Mouse (Mus musculus) WW6 (cell line): ENCODE data around the gene Gm37240.

Experiments used
- DNase-seq: peaks from one replicate; pipeline ENCODE4 v3.0.0-alpha.2; 2013; ENCODE audit warnings: low read depth, low spot score

The Gm37240 gene

DNA sequence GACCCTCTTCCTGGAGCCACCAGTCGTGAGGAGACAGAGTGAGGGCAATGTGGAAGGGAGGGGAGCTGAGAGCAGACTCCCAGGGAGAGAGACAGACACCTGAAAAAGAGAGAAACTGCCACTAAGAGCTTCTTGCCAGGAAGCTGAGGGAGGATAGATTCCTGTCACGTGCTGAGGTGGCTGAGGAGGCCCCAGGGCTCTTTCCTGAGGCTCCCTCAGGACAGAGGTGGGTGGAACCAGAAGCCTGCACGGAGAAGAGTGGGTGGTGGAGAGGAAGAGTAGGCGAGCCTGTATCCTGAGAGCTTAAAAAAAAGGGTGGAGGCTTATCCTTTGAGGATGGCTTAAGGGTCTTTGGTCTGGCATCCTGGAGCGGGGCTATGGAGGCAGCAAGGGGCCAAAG is 699.0 kb downstream of the Gm37240 start:
- DNase-seq = no peak

- no peak for DNase-seq
These were observed 700.6 kb downstream of the Gm37240 start for GRCm38 (mm10) chr3:85186661-85187076.

- DNase-seq = no peak
These were observed 701.5 kb downstream of the Gm37240 start for GRCm38 (mm10) chr3:85185827-85186226.

DNA sequence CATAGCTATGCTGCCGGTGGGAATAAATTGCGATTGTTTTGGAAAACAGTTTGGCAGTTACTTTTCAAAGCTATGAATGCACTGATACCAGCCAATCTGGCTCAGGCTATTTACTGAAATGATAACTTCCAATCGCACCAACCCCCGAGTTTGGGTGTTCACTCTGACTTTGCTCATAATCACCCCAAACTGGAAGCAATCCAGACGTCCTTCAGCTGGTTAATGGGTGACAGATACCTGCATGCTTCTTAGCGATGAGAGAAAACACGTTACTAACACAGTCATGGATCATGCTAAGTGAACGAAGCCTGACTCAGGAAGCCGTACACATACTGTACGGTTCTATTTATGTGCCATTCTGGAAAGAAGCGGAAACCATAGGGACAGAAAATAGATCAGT is 702.4 kb downstream of the Gm37240 start:
- no peak for DNase-seq

GRCm38 (mm10) chr3:85184151-85184550 is 703.2 kb downstream of the Gm37240 start:
- no peak for DNase-seq

GRCm38 (mm10) chr3:85176736-85177135 is 710.6 kb downstream of the Gm37240 start:
- no peak for DNase-seq

GRCm38 (mm10) chr3:85174542-85175469 is 712.5 kb downstream of the Gm37240 start:
- DNase-seq = no peak

GRCm38 (mm10) chr3:85173441-85174071 is 713.8 kb downstream of the Gm37240 start:
- no peak for DNase-seq

GRCm38 (mm10) chr3:85172532-85172931 is 714.8 kb downstream of the Gm37240 start:
- DNase-seq = no peak

GRCm38 (mm10) chr3:85172096-85172495 is 715.2 kb downstream of the Gm37240 start:
- no peak for DNase-seq

- DNase-seq = no peak
These were observed 718.5 kb downstream of the Gm37240 start for GRCm38 (mm10) chr3:85168816-85169215.

DNA sequence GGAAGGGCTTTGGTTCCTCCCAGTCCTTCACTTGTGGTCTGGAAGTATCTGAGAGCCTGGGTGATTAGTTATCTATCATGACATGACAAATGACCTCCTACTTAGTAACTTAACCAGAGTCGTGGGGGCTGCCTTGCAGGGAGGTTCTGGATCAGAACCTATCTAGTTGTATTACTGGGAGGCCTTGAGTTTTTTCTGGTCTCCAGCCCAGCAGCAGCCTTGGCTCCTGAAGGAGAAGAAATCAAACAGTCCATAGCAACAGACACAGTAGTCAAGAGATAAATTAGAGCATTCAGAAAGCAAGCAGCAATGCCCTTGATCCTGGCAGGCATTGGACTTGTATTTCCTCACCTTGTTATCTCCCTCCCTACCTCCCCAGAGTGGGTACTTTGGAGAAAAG is 722.4 kb downstream of the Gm37240 start:
- DNase-seq = no peak

DNA sequence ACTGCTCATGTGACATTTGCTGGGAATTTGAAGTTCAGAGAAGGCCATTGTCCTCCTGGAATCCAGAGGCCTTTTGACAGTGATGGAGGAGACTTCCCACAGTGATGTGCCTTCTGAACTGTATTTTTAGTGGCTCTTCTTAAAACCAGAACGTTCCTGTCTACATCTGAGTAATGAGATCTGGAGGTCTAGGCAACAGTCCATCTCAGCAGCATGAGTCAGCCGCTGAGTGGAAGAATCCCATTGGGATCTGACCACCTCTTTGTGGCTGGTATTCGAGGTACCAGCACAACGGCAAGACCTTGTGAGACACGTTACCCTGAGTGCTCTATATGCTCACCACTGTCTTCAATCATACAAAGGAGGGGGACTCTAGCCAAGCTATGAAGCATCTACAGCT is 723.9 kb downstream of the Gm37240 start:
- DNase-seq = no peak

- no peak for DNase-seq
These were observed 724.9 kb downstream of the Gm37240 start for GRCm38 (mm10) chr3:85162430-85162829.

DNA sequence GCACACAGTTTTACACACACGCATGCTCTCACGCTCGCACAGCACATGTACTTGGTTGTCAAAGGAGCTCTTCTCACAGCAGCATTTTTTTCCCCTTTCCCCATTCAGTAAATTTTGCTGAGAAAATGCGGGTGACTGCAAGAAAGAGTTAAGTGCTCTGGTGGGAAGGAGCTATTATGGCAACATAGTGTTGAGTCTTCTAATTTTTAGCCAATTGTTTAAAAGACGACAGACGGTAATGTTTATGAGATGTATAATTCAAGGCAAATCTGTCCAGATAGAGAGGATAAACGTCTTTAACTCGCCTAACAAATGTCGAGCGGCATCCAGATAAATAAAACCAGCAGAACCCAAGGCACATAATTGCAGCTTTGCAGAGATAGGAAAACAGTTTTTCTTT is 726.5 kb downstream of the Gm37240 start:
- no peak for DNase-seq

DNA sequence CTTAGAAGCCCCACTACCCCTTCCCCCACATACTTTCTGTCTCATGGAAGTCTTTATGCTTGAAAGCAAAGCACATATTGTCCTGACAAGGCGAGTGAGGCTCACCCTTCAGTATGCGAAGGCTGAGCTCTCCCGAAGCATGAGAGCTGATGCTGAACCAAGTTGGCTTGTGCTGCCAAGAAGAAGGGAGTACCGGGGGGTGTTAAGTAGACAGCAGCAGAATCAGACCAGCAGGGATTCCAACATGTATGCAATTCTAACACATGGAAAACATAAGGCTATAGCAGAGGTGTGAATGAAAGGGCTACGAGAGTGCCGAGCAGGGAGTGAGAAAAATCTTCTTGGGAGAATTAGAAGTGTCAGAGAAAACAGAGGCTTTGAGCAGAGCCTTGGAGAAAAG is 727.7 kb downstream of the Gm37240 start:
- DNase-seq = no peak

- DNase-seq = no peak
These were observed 738.5 kb downstream of the Gm37240 start for GRCm38 (mm10) chr3:85148816-85149215.

GRCm38 (mm10) chr3:85148038-85148550 is 739.2 kb downstream of the Gm37240 start:
- DNase-seq = no peak

DNA sequence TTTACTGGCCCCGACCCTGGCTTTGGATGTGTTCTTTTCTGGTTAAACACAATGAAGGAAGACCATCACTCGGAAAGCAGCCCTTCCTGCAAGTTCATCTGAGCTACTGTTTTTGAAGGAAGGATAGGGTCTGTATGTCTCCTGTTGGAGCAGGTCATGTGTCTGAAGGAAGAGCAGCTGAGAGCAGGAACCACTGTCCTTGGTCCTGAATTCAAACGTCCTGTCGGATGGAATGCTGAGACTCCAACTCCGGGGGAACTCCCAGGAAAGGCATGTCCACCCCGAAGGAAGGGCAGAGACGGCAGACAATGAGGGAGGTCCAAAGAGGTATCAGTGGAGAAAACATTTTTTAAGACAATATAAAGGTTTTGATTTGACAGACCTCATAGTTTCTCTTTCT is 741.8 kb downstream of the Gm37240 start:
- peak; percentile 33 for DNase-seq

DNA sequence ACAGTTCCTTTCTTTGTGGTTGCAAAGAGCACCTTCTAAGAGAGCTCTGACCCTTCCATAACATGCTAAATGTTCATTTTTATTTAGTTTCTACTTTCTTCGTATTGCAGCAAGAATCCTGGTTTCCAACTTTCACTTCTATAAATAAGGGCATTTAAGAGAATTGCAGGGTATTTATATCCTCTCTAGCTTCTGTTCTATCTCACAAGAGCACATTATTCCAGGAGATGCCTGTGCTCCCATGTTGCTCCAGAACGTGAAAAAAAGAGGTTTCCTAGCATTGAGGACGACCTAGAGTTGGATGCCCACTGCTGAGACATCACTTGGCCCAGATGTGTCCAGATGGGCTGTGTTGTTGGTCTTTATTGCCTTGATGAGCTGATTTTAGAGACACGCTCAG is 742.2 kb downstream of the Gm37240 start:
- DNase-seq = no peak

- DNase-seq = no peak
These were observed 742.9 kb downstream of the Gm37240 start for GRCm38 (mm10) chr3:85144425-85144824.

DNA sequence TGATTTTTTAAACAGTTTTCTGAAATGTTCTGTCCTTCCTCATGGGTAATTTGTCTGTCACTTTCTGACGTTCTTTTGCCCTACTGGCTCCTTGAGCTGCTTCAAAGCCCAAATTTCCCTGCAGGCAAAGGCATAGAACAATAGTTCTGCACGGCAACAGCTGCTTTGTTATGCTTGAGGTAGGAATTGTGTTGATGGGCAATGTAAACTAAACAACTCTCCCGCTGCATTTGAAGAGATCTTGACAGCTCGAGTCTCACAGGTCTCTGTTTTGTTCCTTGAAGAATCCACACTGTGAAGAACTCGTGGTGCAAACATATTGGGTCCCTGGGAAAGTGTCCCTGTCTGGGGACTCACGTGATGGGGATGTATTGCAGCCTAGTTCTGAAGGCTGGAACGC is 746.8 kb downstream of the Gm37240 start:
- DNase-seq = no peak

DNA sequence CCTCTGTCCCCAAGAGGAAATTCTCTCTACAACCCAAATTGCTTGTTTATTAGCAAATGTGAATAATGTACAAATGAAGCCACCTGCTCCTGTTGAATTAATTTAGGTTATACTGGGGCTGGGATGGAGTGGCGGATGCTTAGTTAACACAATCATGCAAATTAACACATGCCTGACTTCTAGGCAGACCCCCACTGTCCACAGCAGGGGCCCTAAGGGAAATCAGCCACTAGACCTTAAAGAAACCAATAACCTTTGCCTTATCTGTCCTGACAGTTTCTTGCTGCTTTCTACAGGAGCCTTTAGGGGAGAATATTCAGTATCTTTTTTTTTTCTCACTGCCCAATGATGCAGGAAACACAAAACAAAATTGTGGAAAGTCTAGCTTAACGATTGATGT is 748.9 kb downstream of the Gm37240 start:
- no peak for DNase-seq
